Mouse (Mus musculus) myocyte (in vitro differentiated cells): Measurements from ENCODE around the gene Echs1.

Experiments
- E2F4 ChIP-seq: IDR thresholded peaks from one replicate; pipeline ENCODE4 v1.6.1; 2011; ENCODE audit warnings: mild to moderate bottlenecking, control low read depth, moderate library complexity; ENCODE audit not compliant: insufficient read depth
- MAX ChIP-seq: IDR thresholded peaks from one replicate; pipeline ENCODE4 v1.6.1; 2011; ENCODE audit warnings: low read depth, mild to moderate bottlenecking, control low read depth
- MYOD1 ChIP-seq, 3 experiments: IDR thresholded peaks; one replicate each; pipeline ENCODE4 v1.6.1; 2011; ENCODE audit warnings: control low read depth in 2 of 3, low read depth in 2 of 3, mild to moderate bottlenecking in 2 of 3, moderate library complexity in 1 of 3; ENCODE audit not compliant: insufficient read length in 2 of 3, control insufficient read depth in 1 of 3
- MYOG ChIP-seq, 3 experiments: IDR thresholded peaks; one replicate each; pipeline ENCODE4 v1.6.1; 2011; ENCODE audit warnings: control low read depth in 2 of 3, low read depth in 2 of 3, mild to moderate bottlenecking in 2 of 3; ENCODE audit not compliant: insufficient read length in 2 of 3, control insufficient read depth in 1 of 3, insufficient read depth in 1 of 3
- POLR2A ChIP-seq: IDR thresholded peaks from one replicate; pipeline ENCODE4 v1.6.1; 2011; ENCODE audit warnings: low read depth, mild to moderate bottlenecking, control low read depth, moderate library complexity; ENCODE audit not compliant: insufficient read length
- POLR2AphosphoS2 ChIP-seq: IDR thresholded peaks from one replicate; pipeline ENCODE4 v1.6.1; 2011; ENCODE audit warnings: low read depth, control low read depth; ENCODE audit not compliant: insufficient read length
- TCF3 ChIP-seq: IDR thresholded peaks from one replicate; pipeline ENCODE4 v1.6.1; 2011; ENCODE audit warnings: low read depth, control low read depth; ENCODE audit not compliant: insufficient read length
- USF1 ChIP-seq: IDR thresholded peaks from one replicate; pipeline ENCODE4 v1.6.1; 2011; ENCODE audit warnings: low read depth, mild to moderate bottlenecking, control low read depth, moderate library complexity

- TF ChIP-seq MAX (no peak), POLR2A (no peak), USF1 (no peak), E2F4 (no peak), POLR2AphosphoS2 (no peak), MYOD1 (IDR thresholded peaks at IDR 0.05; ENCODE audit: control insufficient read depth in 1 of 3, insufficient read length in 2 of 3, low read depth in 2 of 3) (no peak), TCF3 (no peak), MYOG (IDR thresholded peaks at IDR 0.05; ENCODE audit: control insufficient read depth in 1 of 3, insufficient read depth in 1 of 3, insufficient read length in 2 of 3, low read depth in 2 of 3) (no peak)
These were observed 37.1 kb upstream of the Echs1 start for GRCm38 (mm10) chr7:140153383-140153782.
